Mouse (Mus musculus) liver, embryonic 14.5 days (tissue): ENCODE data around the gene Mpc2. TPM values are rescaled to one million over a fixed set of nuclear protein-coding genes. Genes with fewer than 3 reads are reported as not detected.

Experiments used
- ATAC-seq: fragments of 200-750 bp; cut with Nextera tagmentation; 2 replicates; pipeline ENCODE4 v1.8.0; 2017; ENCODE audit warnings: moderate number of reproducible peaks, mild to moderate bottlenecking, moderate library complexity; ENCODE audit not compliant: insufficient read depth
- DNase-seq, 3 experiments: peaks; one replicate each; pipeline ENCODE4 v3.0.0-alpha.2; 2012 to 2013; ENCODE audit warnings: low read depth in 3 of 3, low spot score in 3 of 3
- H3K27ac ChIP-seq: fragments of 300-500 bp; sonication (generic); 2 replicates; pipeline ENCODE4 v1.5.1; 2014; ENCODE audit warnings: moderate library complexity, mild to moderate bottlenecking, control low read depth, inconsistent platforms
- H3K27me3 ChIP-seq: fragments of 300-500 bp; sonication (generic); 2 replicates; pipeline ENCODE4 v1.6.1; 2014; ENCODE audit warnings: mild to moderate bottlenecking, low read length, moderate library complexity; ENCODE audit not compliant: control insufficient read depth, insufficient read depth
- H3K36me3 ChIP-seq: fragments of 300-500 bp; sonication (generic); replicated peaks from 2 replicates; pipeline ENCODE4 v1.6.1; 2014; ENCODE audit warnings: low read depth; ENCODE audit not compliant: control insufficient read depth, insufficient read depth
- H3K4me1 ChIP-seq, 2 experiments: fragments of 200-500 bp in 1 of 2; fragments of 300-500 bp in 1 of 2; sonication (generic) in 1 of 2; replicated peaks; 2 replicates each; pipeline ENCODE4 v1.6.1; 2012 to 2014; ENCODE audit warnings: antibody characterized with exemption in 1 of 2, inconsistent platforms in 1 of 2, low read length in 1 of 2; ENCODE audit not compliant: control insufficient read depth in 2 of 2, insufficient read depth in 2 of 2
- H3K4me2 ChIP-seq: fragments of 300-500 bp; sonication (generic); 2 replicates; pipeline ENCODE4 v1.6.1; 2014; ENCODE audit warnings: low read depth, mild to moderate bottlenecking, control low read depth, moderate library complexity
- H3K4me3 ChIP-seq, 2 experiments: fragments of 200-500 bp in 1 of 2; fragments of 300-500 bp in 1 of 2; sonication (generic) in 1 of 2; 2 replicates each; pipeline ENCODE4 v1.5.1; 2012 to 2014; ENCODE audit warnings: low read depth in 2 of 2, low read length in 2 of 2, mild to moderate bottlenecking in 2 of 2, control low read depth in 1 of 2, inconsistent platforms in 1 of 2, moderate library complexity in 1 of 2; ENCODE audit not compliant: insufficient read depth in 1 of 2
- H3K9ac ChIP-seq: fragments of 300-500 bp; sonication (generic); replicated peaks from 2 replicates; pipeline ENCODE4 v1.6.1; 2014; ENCODE audit warnings: mild to moderate bottlenecking, control low read depth, moderate library complexity
- H3K9me3 ChIP-seq: fragments of 300-500 bp; sonication (generic); 2 replicates; pipeline ENCODE4 v1.6.1; 2016; ENCODE audit warnings: low read length, mixed read lengths; ENCODE audit not compliant: control insufficient read depth
- CTCF ChIP-seq: IDR thresholded peaks from 2 replicates; pipeline ENCODE4 v1.5.1; 2016; ENCODE audit warnings: antibody characterized with exemption, low read depth, control low read depth
- EP300 ChIP-seq: IDR thresholded peaks from 2 replicates; pipeline ENCODE4 v1.6.1; 2016; ENCODE audit warnings: antibody characterized with exemption, low read depth
- WGBS: fragments of 180-500 bp; shearing (Covaris S2); extraction: QIAGEN DNeasy Blood & Tissue Kit; methylation state at CpG from one replicate; pipeline ENCODE4 v1.1.7; 2014; ENCODE audit not compliant: insufficient replicate concordance; 5-methylcytosine and 5-hydroxymethylcytosine counted together
- polyA plus RNA-seq, 2 experiments: library from polyadenylated mRNA; depleted of rRNA in 1 of 2; stranded (reverse) in 1 of 2; unstranded in 1 of 2; fragments of >200 nt; fragmentation: Nextera tagmentation in 1 of 2; extraction: Ambion mirVana in 1 of 2; gene quantifications; 2 replicates each; pipeline versions ENCODE4 v1.2.1 to v1.2.3; 2012 to 2014

Gene Mpc2
- polyA plus RNA-seq (2012; rRNA removed) (46.7 and 65.2 TPM in 2 replicates), polyA plus RNA-seq (2014; fragmentation: Nextera tagmentation; extraction: Ambion mirVana) (270 and 275 TPM in 2 replicates)

GRCm38 (mm10) chr1:165460360-165460800 lies at the start of gene Mpc2, which contains the start of gene Dcaf6:
Gene Mpc2, plus strand, starts transcription at chr1:165460637.
Gene Dcaf6, minus strand, starts transcription at chr1:165460475.
- WGBS = under 1% methylated on average over 37 of the region's 37 CpGs
- Histone ChIP-seq H3K4me1 (peaks cover 8 to 9% of the 10 kb centered on the region in 2 experiments; a peak in 3 of 4 replicates), H3K4me2 (peak within 1 kb of the TSS; percentile 88), H3K9me3 (no peaks in the 10 kb centered on the region), H3K9ac (peak within 1 kb of the TSS; percentile 99), H3K27me3 (no peaks in the 10 kb centered on the region), H3K4me3 (peak within 1 kb of the TSS; percentile 95 to 99), H3K36me3 (no peaks in the 10 kb centered on the region), H3K27ac (peak within 1 kb of the TSS; percentile 97)
- DNase-seq (peak; percentile 94 to 95 (median 95)), ATAC-seq (peak; percentile 81)
- peak; percentile 66 for TF ChIP-seq EP300
- TF ChIP-seq CTCF = peak; percentile 54

- peaks cover 3% of the 10 kb centered on the region in 2 experiments for H3K4me1 ChIP-seq
- no peak for DNase-seq
- ATAC-seq = no peak
- WGBS = 79% methylated on average over 7 of the region's 7 CpGs
- H3K27ac ChIP-seq = no peak overlapping the region
- peaks cover 3% of the 10 kb centered on the region; the same call in 1 of the 2 replicates for H3K36me3 ChIP-seq
- no peaks in the 10 kb centered on the region for H3K9me3 ChIP-seq
- TF ChIP-seq CTCF = no peak
- H3K9ac ChIP-seq = no peak overlapping the region
- no peak overlapping the region for H3K4me3 ChIP-seq
- H3K4me2 ChIP-seq = no peak overlapping the region
- H3K27me3 ChIP-seq = no peaks in the 10 kb centered on the region
Observed at GRCm38 (mm10) chr1:165421357-165421915, 39.0 kb upstream of the Mpc2 start.

GRCm38 (mm10) chr1:165426254-165426653 lies 34.2 kb upstream of the Mpc2 start:
- Histone ChIP-seq H3K4me2 (no peak overlapping the region), H3K36me3 (peaks cover 3% of the 10 kb centered on the region; the same call in 1 of the 2 replicates), H3K4me3 (no peak overlapping the region), H3K27ac (no peak overlapping the region), H3K4me1 (peaks cover 3 to 5% of the 10 kb centered on the region in 2 experiments), H3K9me3 (no peaks in the 10 kb centered on the region), H3K27me3 (no peaks in the 10 kb centered on the region), H3K9ac (no peak overlapping the region)
- DNase-seq (peak; percentile 20 to 47 (median 38)), ATAC-seq (peak; percentile 96)
- peak; percentile 69 for TF ChIP-seq EP300
- no peak for TF ChIP-seq CTCF
- 52% methylated on average over 2 of the region's 2 CpGs for WGBS

GRCm38 (mm10) chr1:165432883-165433282 lies 27.6 kb upstream of the Mpc2 start:
- no peak for ATAC-seq
- H3K9ac ChIP-seq = no peak overlapping the region
- 78% methylated on average over 1 of the region's 1 CpGs for WGBS

GRCm38 (mm10) chr1:165438289-165439021 lies 22.0 kb upstream of the Mpc2 start:
- no peak overlapping the region for H3K9ac ChIP-seq
- H3K9me3 ChIP-seq = no peaks in the 10 kb centered on the region
- no peak for TF ChIP-seq CTCF
- TF ChIP-seq EP300 = no peak
- DNase-seq = no peak
- H3K27me3 ChIP-seq = no peaks in the 10 kb centered on the region
- 39% methylated on average over 1 of the region's 1 CpGs for WGBS
- H3K4me3 ChIP-seq = no peak overlapping the region
- H3K36me3 ChIP-seq = no peaks in the 10 kb centered on the region
- H3K4me1 ChIP-seq = no peaks in the 10 kb centered on the region; a peak in 2 of 4 replicates
- ATAC-seq = no peak
- no peak overlapping the region for H3K27ac ChIP-seq
- no peak overlapping the region for H3K4me2 ChIP-seq

More at GRCm38 (mm10) chr1:165432883-165433282, 27.6 kb upstream of the Mpc2 start:
- Histone ChIP-seq H3K4me2 (no peak overlapping the region), H3K4me1 (no peaks in the 10 kb centered on the region; a peak in 1 of 4 replicates), H3K4me3 (no peak overlapping the region), H3K9me3 (no peaks in the 10 kb centered on the region), H3K27me3 (no peaks in the 10 kb centered on the region), H3K36me3 (no peaks in the 10 kb centered on the region), H3K27ac (no peak overlapping the region)
- no peak for DNase-seq
- TF ChIP-seq EP300 = no peak
- TF ChIP-seq CTCF = no peak
